Mouse (Mus musculus): ENCODE measurements at regions not wholly inside any gene's neighbourhood (a gene's known extent, or its start where the extent isn't known, plus 50 kb on each side); places are given as distances from the start of the nearest gene placed in this dataset.

- Histone ChIP-seq H3K4me1 (ENCODE audit: insufficient read depth, low read depth, low read length) (no peaks in the 10 kb centered on the region), H3K27me3 (ENCODE audit: insufficient read depth, low read length) (no peaks in the 10 kb centered on the region), H3K9me3 (replicated peaks) (peaks cover 9% of the 10 kb centered on the region), H3K4me3 (ENCODE audit: low read depth, low read length) (no peak overlapping the region), H3K36me3 (replicated peaks) (no peaks in the 10 kb centered on the region)
- TF ChIP-seq GATA1 (IDR thresholded peaks at IDR 0.05; ENCODE audit: borderline replicate concordance, low read length) (no peak), GATA2 (IDR thresholded peaks at IDR 0.05; ENCODE audit: borderline replicate concordance, low read depth, low read length) (no peak), TAL1 (conservative IDR thresholded peaks at IDR 0.05; ENCODE audit: low read depth, low read length) (no peak), POLR2AphosphoS5 (IDR thresholded peaks at IDR 0.05; ENCODE audit: insufficient replicate concordance, low read depth, low read length) (no peak), CTCF (IDR thresholded peaks at IDR 0.05; ENCODE audit: low read depth, low read length) (no peak)
- ATAC-seq (ENCODE audit: extremely low read depth, insufficient number of reproducible peaks, low FRiP score, poor library complexity, severe bottlenecking) (no peak), DNase-seq (ENCODE audit: low spot score) (no peak)
Observed at GRCm38 (mm10) chr16:55168433-55168832, 129.4 kb downstream of the Zpld1 start.

GRCm38 (mm10) chr16:55166181-55166848 lies 131.5 kb downstream of the Zpld1 start:
- Histone ChIP-seq H3K4me1 (ENCODE audit: insufficient read depth, low read depth, low read length) (no peaks in the 10 kb centered on the region), H3K9me3 (replicated peaks) (peaks cover 6% of the 10 kb centered on the region), H3K27me3 (ENCODE audit: insufficient read depth, low read length) (no peaks in the 10 kb centered on the region), H3K4me3 (ENCODE audit: low read depth, low read length) (no peak overlapping the region), H3K36me3 (replicated peaks) (no peaks in the 10 kb centered on the region)
- DNase-seq (ENCODE audit: low spot score), result no peak
- ATAC-seq (ENCODE audit: extremely low read depth, insufficient number of reproducible peaks, low FRiP score, poor library complexity, severe bottlenecking), result no peak
- TF ChIP-seq POLR2AphosphoS5 (IDR thresholded peaks at IDR 0.05; ENCODE audit: insufficient replicate concordance, low read depth, low read length), result no peak
- TF ChIP-seq CTCF (IDR thresholded peaks at IDR 0.05; ENCODE audit: low read depth, low read length), result no peak
- no peak for TF ChIP-seq GATA2 (IDR thresholded peaks at IDR 0.05; ENCODE audit: borderline replicate concordance, low read depth, low read length)
- no peak for TF ChIP-seq TAL1 (conservative IDR thresholded peaks at IDR 0.05; ENCODE audit: low read depth, low read length)
- no peak for TF ChIP-seq GATA1 (IDR thresholded peaks at IDR 0.05; ENCODE audit: borderline replicate concordance, low read length)

GRCm38 (mm10) chr16:55162926-55163325 lies 134.9 kb downstream of the Zpld1 start:
- H3K4me1 ChIP-seq (ENCODE audit: insufficient read depth, low read depth, low read length), result no peaks in the 10 kb centered on the region
- H3K36me3 ChIP-seq (replicated peaks), result no peaks in the 10 kb centered on the region
- peaks cover 6% of the 10 kb centered on the region for H3K9me3 ChIP-seq (replicated peaks)
- DNase-seq (ENCODE audit: low spot score) (no peak), ATAC-seq (ENCODE audit: extremely low read depth, insufficient number of reproducible peaks, low FRiP score, poor library complexity, severe bottlenecking) (no peak)
- no peak for TF ChIP-seq TAL1 (conservative IDR thresholded peaks at IDR 0.05; ENCODE audit: low read depth, low read length)
- no peak for TF ChIP-seq POLR2AphosphoS5 (IDR thresholded peaks at IDR 0.05; ENCODE audit: insufficient replicate concordance, low read depth, low read length)
- no peak for TF ChIP-seq GATA1 (IDR thresholded peaks at IDR 0.05; ENCODE audit: borderline replicate concordance, low read length)
- no peak for TF ChIP-seq GATA2 (IDR thresholded peaks at IDR 0.05; ENCODE audit: borderline replicate concordance, low read depth, low read length)
- no peak for TF ChIP-seq CTCF (IDR thresholded peaks at IDR 0.05; ENCODE audit: low read depth, low read length)
- H3K4me3 ChIP-seq (ENCODE audit: low read depth, low read length), result no peak overlapping the region
- no peaks in the 10 kb centered on the region for H3K27me3 ChIP-seq (ENCODE audit: insufficient read depth, low read length)

GRCm38 (mm10) chr16:55151726-55152125 lies 146.1 kb downstream of the Zpld1 start:
- TF ChIP-seq GATA2 (IDR thresholded peaks at IDR 0.05; ENCODE audit: borderline replicate concordance, low read depth, low read length) (no peak), POLR2AphosphoS5 (IDR thresholded peaks at IDR 0.05; ENCODE audit: insufficient replicate concordance, low read depth, low read length) (no peak), GATA1 (IDR thresholded peaks at IDR 0.05; ENCODE audit: borderline replicate concordance, low read length) (no peak), CTCF (IDR thresholded peaks at IDR 0.05; ENCODE audit: low read depth, low read length) (no peak), TAL1 (conservative IDR thresholded peaks at IDR 0.05; ENCODE audit: low read depth, low read length) (no peak)
- Histone ChIP-seq H3K4me1 (ENCODE audit: insufficient read depth, low read depth, low read length) (no peaks in the 10 kb centered on the region), H3K36me3 (replicated peaks) (no peaks in the 10 kb centered on the region), H3K27me3 (ENCODE audit: insufficient read depth, low read length) (no peaks in the 10 kb centered on the region), H3K9me3 (replicated peaks) (peaks cover 5% of the 10 kb centered on the region; the same call in 1 of the 2 replicates), H3K4me3 (ENCODE audit: low read depth, low read length) (no peak overlapping the region)
- DNase-seq (ENCODE audit: low spot score) (no peak), ATAC-seq (ENCODE audit: extremely low read depth, insufficient number of reproducible peaks, low FRiP score, poor library complexity, severe bottlenecking) (no peak)

- DNase-seq (ENCODE audit: low spot score), result no peak
- H3K4me1 ChIP-seq (ENCODE audit: insufficient read depth, low read depth, low read length), result no peaks in the 10 kb centered on the region
- no peak overlapping the region for H3K4me3 ChIP-seq (ENCODE audit: low read depth, low read length)
- no peaks in the 10 kb centered on the region for H3K27me3 ChIP-seq (ENCODE audit: insufficient read depth, low read length)
- peaks cover 9% of the 10 kb centered on the region for H3K9me3 ChIP-seq (replicated peaks)
- no peak for ATAC-seq (ENCODE audit: extremely low read depth, insufficient number of reproducible peaks, low FRiP score, poor library complexity, severe bottlenecking)
- no peaks in the 10 kb centered on the region for H3K36me3 ChIP-seq (replicated peaks)
- TF ChIP-seq CTCF (IDR thresholded peaks at IDR 0.05; ENCODE audit: low read depth, low read length), result no peak
Observed at GRCm38 (mm10) chr16:55142431-55143173, 155.2 kb downstream of the Zpld1 start.

- TF ChIP-seq TAL1 (conservative IDR thresholded peaks at IDR 0.05; ENCODE audit: low read depth, low read length) (no peak), GATA2 (IDR thresholded peaks at IDR 0.05; ENCODE audit: borderline replicate concordance, low read depth, low read length) (no peak), GATA1 (IDR thresholded peaks at IDR 0.05; ENCODE audit: borderline replicate concordance, low read length) (no peak), CTCF (IDR thresholded peaks at IDR 0.05; ENCODE audit: low read depth, low read length) (no peak), POLR2AphosphoS5 (IDR thresholded peaks at IDR 0.05; ENCODE audit: insufficient replicate concordance, low read depth, low read length) (no peak)
- Histone ChIP-seq H3K9me3 (replicated peaks) (peaks cover 3% of the 10 kb centered on the region; the same call in 1 of the 2 replicates), H3K27me3 (ENCODE audit: insufficient read depth, low read length) (no peaks in the 10 kb centered on the region), H3K4me1 (ENCODE audit: insufficient read depth, low read depth, low read length) (no peaks in the 10 kb centered on the region), H3K36me3 (replicated peaks) (no peaks in the 10 kb centered on the region), H3K4me3 (ENCODE audit: low read depth, low read length) (no peak overlapping the region)
- DNase-seq (ENCODE audit: low spot score), result no peak
- no peak for ATAC-seq (ENCODE audit: extremely low read depth, insufficient number of reproducible peaks, low FRiP score, poor library complexity, severe bottlenecking)
Observed at GRCm38 (mm10) chr16:55134961-55135360, 162.8 kb downstream of the Zpld1 start.
